Mouse (Mus musculus) embryonic facial prominence, embryonic 11.5 days (tissue): Measurements from ENCODE around the gene Mief1. TPM values are rescaled to one million over a fixed set of nuclear protein-coding genes. Genes with fewer than 3 reads are reported as not detected.
A peak's percentile ranks its signal among the peaks of the same experiment; 100 is the strongest.

Experiments used
- ATAC-seq: fragments of 200-750 bp; cut with Nextera tagmentation; replicated peaks from 2 replicates; pipeline ENCODE4 v1.8.0; 2017; ENCODE audit warnings: low read depth; ENCODE audit not compliant: insufficient number of reproducible peaks, low FRiP score, low TSS enrichment
- DNase-seq: peaks from one replicate; pipeline ENCODE4 v3.0.0-alpha.2; 2015; ENCODE audit warnings: low spot score
- H3K27ac ChIP-seq: fragments of 300-500 bp; sonication (generic); replicated peaks from 2 replicates; pipeline ENCODE4 v1.5.1; 2014; ENCODE audit warnings: mild to moderate bottlenecking, low read depth, low read length, control low read depth
- H3K27me3 ChIP-seq: fragments of 300-500 bp; sonication (generic); 2 replicates; pipeline ENCODE4 v1.6.1; 2014; ENCODE audit warnings: mild to moderate bottlenecking, low read length, moderate library complexity, mixed read lengths; ENCODE audit not compliant: control insufficient read depth, insufficient read depth
- H3K36me3 ChIP-seq: fragments of 300-500 bp; sonication (generic); replicated peaks from 2 replicates; pipeline ENCODE4 v1.6.1; 2014; ENCODE audit warnings: low read depth, mild to moderate bottlenecking, low read length, moderate library complexity, mixed read lengths; ENCODE audit not compliant: control insufficient read depth, insufficient read depth
- H3K4me1 ChIP-seq: fragments of 300-500 bp; sonication (generic); 2 replicates; pipeline ENCODE4 v1.6.1; 2014; ENCODE audit warnings: low read length, mixed read lengths; ENCODE audit not compliant: control insufficient read depth, insufficient read depth
- H3K4me2 ChIP-seq: fragments of 300-500 bp; sonication (generic); 2 replicates; pipeline ENCODE4 v1.6.1; 2014; ENCODE audit warnings: low read depth, mild to moderate bottlenecking, control low read depth, low read length, moderate library complexity
- H3K4me3 ChIP-seq: fragments of 300-500 bp; sonication (generic); 2 replicates; pipeline ENCODE4 v1.5.1; 2014; ENCODE audit warnings: low read depth, low read length, control low read depth
- H3K9ac ChIP-seq: fragments of 300-500 bp; sonication (generic); replicated peaks from 2 replicates; pipeline ENCODE4 v1.6.1; 2014; ENCODE audit warnings: mild to moderate bottlenecking, control low read depth, low read length
- H3K9me3 ChIP-seq: fragments of 300-500 bp; sonication (generic); replicated peaks from 2 replicates; pipeline ENCODE4 v1.6.1; 2016; ENCODE audit warnings: mild to moderate bottlenecking, low read length, inconsistent platforms, mixed read lengths; ENCODE audit not compliant: control insufficient read depth
- WGBS: fragments of 180-500 bp; shearing (Covaris S2); extraction: QIAGEN DNeasy Blood & Tissue Kit; methylation state at CpG from one replicate; pipeline ENCODE4 v1.1.7; 2014; 5-methylcytosine and 5-hydroxymethylcytosine counted together
- polyA plus RNA-seq: library from polyadenylated mRNA; unstranded; fragments of >200 nt; fragmentation: Nextera tagmentation; extraction: Ambion mirVana; gene quantifications from 2 replicates; pipeline ENCODE4 v1.2.1, GENCODE M21; 2014

Gene Mief1
- 35.7 and 36.7 TPM in 2 replicates for polyA plus RNA-seq

DNA sequence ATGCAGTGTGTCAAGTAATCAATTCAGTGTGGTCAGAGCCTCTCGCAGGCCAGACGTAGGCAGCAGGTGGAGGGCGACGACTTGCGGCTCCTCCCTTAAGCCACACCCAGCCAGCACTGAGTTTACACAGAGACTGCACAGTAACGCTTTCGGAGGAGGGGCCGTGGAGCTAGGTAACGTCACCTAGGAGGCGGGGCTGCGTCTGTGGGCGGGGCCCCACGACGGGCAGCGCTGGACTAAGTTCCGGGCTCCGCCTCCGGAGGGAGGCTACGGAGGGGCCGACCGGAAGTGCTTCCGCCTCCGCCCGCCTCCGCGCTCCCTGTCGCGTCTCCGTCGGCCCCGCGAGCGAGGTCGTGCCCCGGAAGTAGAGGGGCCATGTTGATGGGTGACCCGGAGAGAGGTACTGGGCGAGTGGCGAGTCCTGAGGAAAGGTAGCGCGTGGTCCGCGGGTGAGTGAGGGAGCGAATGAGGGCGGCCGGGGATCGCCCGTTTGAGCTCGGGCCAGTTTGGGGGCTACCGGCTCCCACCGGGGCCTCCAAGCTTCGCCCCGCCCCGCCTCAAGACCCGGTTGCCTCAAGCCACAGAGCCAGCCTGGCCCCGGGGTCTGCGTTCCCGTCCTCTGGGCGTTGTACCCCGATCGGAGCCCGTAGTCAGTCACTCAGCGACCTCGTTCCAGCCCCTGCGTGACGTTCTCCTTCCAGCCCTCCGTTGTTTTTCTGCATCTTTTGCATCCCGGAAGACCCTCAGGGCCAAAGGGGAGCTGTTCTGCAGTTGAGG lies at the start of gene Mief1:
Mief1 (plus strand) TSS at position 286 of the 777 bp plus-strand sequence.
- no peaks in the 10 kb centered on the region; the same call in 1 of the 2 replicates for H3K36me3 ChIP-seq
- H3K27ac ChIP-seq = peak within 1 kb of the TSS; percentile 67
- no peaks in the 10 kb centered on the region for H3K27me3 ChIP-seq
- peak within 1 kb of the TSS; percentile 73 for H3K4me2 ChIP-seq
- H3K4me1 ChIP-seq = no peaks in the 10 kb centered on the region
- no peaks in the 10 kb centered on the region for H3K9me3 ChIP-seq
- H3K4me3 ChIP-seq = peak within 1 kb of the TSS; percentile 60
- under 1% methylated on average over 67 of the region's 67 CpGs for WGBS
- peak; percentile 99 for DNase-seq
- ATAC-seq = peak; percentile 95
- peak within 1 kb of the TSS; percentile 85 for H3K9ac ChIP-seq

DNA sequence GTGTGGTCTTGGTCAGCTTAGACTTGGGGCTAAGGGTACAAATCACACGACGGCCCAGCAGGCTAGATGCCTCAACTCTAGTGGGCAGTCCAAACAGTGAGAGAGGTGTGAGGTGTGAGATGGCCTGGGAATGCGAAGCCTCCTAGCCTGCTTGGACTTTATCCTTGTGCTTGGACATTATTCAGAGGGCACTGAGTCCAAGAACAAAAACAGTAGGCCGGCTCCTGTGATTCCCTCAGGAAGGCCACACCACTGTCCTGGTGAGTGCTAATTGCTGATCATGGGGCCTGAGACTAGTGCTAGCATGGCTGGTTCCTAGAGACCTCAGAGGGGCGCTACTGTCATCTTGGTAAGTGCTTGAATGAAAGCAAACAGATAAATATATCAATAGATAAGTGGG lies 44.9 kb upstream of the Mief1 start:
- Histone ChIP-seq H3K27me3 (no peaks in the 10 kb centered on the region), H3K9ac (no peak overlapping the region), H3K9me3 (no peaks in the 10 kb centered on the region), H3K36me3 (no peaks in the 10 kb centered on the region), H3K27ac (no peak overlapping the region), H3K4me1 (no peaks in the 10 kb centered on the region; the same call in 1 of the 2 replicates), H3K4me2 (no peak overlapping the region), H3K4me3 (no peak overlapping the region)
- DNase-seq = no peak
- ATAC-seq = no peak
- 82% methylated on average over 5 of the region's 5 CpGs for WGBS

DNA sequence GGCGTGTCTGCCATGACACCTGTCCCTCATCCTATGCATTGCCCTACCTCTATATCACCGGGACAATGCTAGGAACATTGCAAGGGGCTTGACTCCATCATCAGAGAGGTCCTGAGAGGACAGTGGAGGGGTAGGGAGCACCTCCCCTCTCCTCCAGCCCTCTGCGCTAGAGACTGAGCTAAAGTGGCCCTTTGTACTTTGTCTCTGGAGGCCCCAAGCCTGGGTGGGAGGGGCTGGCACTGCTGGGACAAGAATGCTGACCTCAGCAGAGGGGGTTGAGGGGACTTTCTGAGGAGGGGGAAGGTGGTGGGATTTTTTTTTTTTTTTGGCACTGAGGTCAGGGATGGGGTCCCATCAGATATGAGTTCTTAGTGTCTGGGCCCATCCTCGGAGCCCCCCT lies 43.7 kb upstream of the Mief1 start:
- Histone ChIP-seq H3K27ac (no peak overlapping the region), H3K4me2 (no peak overlapping the region), H3K4me3 (no peak overlapping the region), H3K4me1 (no peaks in the 10 kb centered on the region; the same call in 1 of the 2 replicates), H3K9ac (no peak overlapping the region), H3K36me3 (no peaks in the 10 kb centered on the region), H3K9me3 (no peaks in the 10 kb centered on the region), H3K27me3 (no peaks in the 10 kb centered on the region)
- no peak for DNase-seq
- 62% methylated on average over 4 of the region's 4 CpGs for WGBS
- ATAC-seq = no peak

DNA sequence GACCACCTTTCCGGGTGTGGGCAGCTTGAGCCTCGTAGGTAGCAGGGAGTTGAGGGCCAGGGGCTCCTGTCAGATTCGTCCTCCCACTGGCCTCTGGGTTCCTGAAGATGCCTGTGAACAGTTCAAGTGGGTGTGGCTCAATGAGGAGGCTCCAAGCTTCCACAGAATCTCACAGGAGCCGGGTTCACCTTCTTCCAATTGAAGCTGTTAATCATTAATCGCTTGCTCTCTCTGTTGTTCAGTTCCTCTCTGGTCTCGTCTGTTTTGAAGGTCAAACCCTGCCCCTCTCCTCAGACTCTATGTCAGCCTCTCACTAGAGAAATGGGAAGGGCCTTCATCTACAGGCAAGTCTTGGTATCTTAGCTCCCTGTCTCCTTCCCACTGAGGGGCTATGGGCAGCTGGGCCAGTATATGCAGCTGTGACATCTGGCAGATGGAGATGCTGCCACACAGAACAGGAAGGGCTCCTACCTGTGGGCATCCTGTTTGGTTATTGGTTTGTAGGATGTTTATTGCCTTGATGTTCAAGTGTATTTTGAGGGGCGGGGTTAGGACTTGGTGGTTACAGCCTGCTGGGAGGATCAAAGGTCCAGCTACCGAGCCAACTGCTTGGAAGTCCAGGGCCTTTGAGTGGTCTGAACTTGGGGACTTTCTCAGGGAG lies 42.1 kb upstream of the Mief1 start:
- H3K36me3 ChIP-seq = no peaks in the 10 kb centered on the region
- DNase-seq (no peak), ATAC-seq (no peak)
- no peak overlapping the region for H3K9ac ChIP-seq
- H3K9me3 ChIP-seq = no peaks in the 10 kb centered on the region
- no peaks in the 10 kb centered on the region; the same call in 1 of the 2 replicates for H3K4me1 ChIP-seq
- no peak overlapping the region for H3K4me3 ChIP-seq
- H3K27me3 ChIP-seq = no peaks in the 10 kb centered on the region
- H3K27ac ChIP-seq = no peak overlapping the region
- no peak overlapping the region for H3K4me2 ChIP-seq
- 80% methylated on average over 8 of the region's 8 CpGs for WGBS

DNA sequence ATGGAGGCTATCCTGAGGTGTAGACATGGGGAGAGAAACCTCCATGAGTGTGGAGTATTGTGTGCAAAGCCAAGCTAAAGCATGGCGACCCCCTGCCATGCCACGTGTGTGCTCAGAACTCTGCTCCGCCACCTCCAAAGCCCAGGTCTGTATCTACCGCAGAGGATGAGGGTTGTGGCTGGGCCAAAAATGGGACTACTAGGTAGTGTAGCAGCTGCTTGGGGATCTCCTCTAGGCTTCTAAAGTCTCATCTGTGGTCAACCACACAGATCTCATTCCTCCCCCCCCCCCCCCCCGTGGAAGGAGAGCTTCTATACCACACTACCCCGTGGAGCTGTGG lies 41.6 kb upstream of the Mief1 start:
- DNase-seq (no peak), ATAC-seq (no peak)
- Histone ChIP-seq H3K4me1 (no peaks in the 10 kb centered on the region; the same call in 1 of the 2 replicates), H3K27me3 (no peaks in the 10 kb centered on the region), H3K9me3 (no peaks in the 10 kb centered on the region), H3K4me3 (no peak overlapping the region), H3K27ac (no peak overlapping the region), H3K9ac (no peak overlapping the region), H3K4me2 (no peak overlapping the region), H3K36me3 (no peaks in the 10 kb centered on the region)
- 92% methylated on average over 5 of the region's 6 CpGs for WGBS

DNA sequence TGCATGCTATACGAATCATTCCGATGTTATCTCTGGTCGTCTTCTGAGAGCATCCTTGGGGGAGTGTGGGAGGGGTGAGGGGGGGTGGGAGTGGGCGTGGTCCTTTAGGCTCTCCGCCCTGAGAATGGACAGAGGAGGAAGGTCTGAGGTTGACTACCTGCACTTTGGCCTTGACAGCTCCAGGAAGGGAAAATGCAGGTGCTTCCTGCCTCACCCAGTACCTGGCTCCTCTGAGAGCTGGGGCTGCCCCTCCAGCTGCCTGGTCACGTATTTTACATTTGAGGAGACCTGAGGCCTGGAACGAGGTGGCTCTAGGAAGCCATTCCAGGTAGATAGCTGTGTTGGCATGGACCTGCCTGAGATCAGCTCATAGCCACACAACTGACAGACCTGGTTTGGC lies 41.0 kb upstream of the Mief1 start:
- ATAC-seq (no peak), DNase-seq (no peak)
- Histone ChIP-seq H3K4me1 (no peaks in the 10 kb centered on the region; the same call in 1 of the 2 replicates), H3K9me3 (no peaks in the 10 kb centered on the region), H3K36me3 (no peaks in the 10 kb centered on the region), H3K4me3 (no peak overlapping the region), H3K27me3 (no peaks in the 10 kb centered on the region), H3K9ac (no peak overlapping the region), H3K4me2 (no peak overlapping the region), H3K27ac (no peak overlapping the region)
- 85% methylated on average over 7 of the region's 7 CpGs for WGBS

DNA sequence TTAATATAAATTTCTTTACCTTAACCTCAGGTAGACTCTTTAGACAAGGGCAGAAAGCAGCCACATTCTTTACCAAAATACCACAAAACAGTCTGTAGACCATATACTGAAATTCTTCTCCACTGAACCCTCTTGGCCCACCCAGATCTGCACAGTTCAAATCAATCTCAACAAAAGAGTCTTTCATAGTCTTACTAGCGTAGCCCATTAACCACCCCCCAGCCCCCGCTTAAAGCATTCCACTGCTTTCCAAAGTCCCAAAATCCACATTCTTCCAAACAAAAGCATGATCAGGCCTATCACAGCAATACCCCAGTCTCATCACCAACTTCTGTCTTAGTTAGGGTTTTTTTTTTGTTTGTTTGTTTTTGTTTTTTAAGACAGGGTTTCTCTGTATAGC lies 34.3 kb upstream of the Mief1 start:
- H3K36me3 ChIP-seq = no peaks in the 10 kb centered on the region
- no peak overlapping the region for H3K4me2 ChIP-seq
- no peaks in the 10 kb centered on the region for H3K4me1 ChIP-seq
- WGBS = 51% methylated on average over 2 of the region's 2 CpGs
- ATAC-seq = no peak
- H3K9ac ChIP-seq = no peak overlapping the region
- H3K27ac ChIP-seq = no peak overlapping the region
- no peaks in the 10 kb centered on the region for H3K9me3 ChIP-seq
- no peaks in the 10 kb centered on the region for H3K27me3 ChIP-seq
- no peak overlapping the region for H3K4me3 ChIP-seq
- no peak for DNase-seq

DNA sequence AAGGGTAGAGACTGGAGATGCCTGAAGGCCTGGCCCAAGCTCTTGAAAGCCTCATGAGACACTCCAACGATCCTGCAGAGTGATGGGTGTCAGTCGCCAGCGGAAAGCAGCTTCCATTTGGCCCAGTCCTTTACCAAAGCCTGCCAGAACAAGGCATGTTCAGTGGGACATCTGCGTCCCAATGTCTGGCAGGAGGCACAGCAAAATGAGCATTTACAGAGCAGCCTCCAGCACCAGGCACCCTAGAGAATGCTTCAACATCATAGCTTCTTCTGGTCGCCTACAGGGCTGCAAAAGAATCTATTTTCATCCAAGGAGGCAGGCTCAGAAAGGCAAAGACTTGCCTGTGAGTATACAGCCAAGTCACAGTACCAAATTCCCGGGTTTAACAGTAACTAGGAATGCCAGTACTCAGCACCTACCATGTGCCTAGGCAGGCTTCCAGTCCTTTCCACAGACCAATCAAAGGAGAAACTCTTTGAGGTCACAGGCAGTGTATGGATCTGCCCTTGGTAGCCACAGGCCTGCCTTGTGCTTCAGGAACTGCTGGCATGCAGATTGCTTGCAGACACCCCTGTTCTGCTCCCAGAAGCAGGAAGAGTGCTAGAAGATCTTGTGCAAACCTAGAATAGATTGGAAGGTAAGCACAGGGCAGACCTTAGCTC lies 31.6 kb upstream of the Mief1 start:
- no peak overlapping the region for H3K4me3 ChIP-seq
- no peak overlapping the region for H3K9ac ChIP-seq
- H3K36me3 ChIP-seq = no peaks in the 10 kb centered on the region
- H3K9me3 ChIP-seq = no peaks in the 10 kb centered on the region
- H3K4me2 ChIP-seq = no peak overlapping the region
- DNase-seq (no peak), ATAC-seq (no peak)
- no peaks in the 10 kb centered on the region for H3K4me1 ChIP-seq
- WGBS = 86% methylated on average over 6 of the region's 6 CpGs
- no peak overlapping the region for H3K27ac ChIP-seq
- no peaks in the 10 kb centered on the region for H3K27me3 ChIP-seq
